Mouse (Mus musculus) C2C12 (cell line): ENCODE measurements at regions not wholly inside any gene's neighbourhood (a gene's known extent, or its start where the extent isn't known, plus 50 kb on each side); places are given as distances from the start of the nearest gene placed in this dataset.
A peak's percentile ranks its signal among the peaks of the same experiment; 100 is the strongest.

Source experiments
- H3K27me3 ChIP-seq: one replicate; pipeline ENCODE4 v1.6.1; 2011; ENCODE audit not compliant: control insufficient read depth, insufficient read depth, insufficient read length
- H3K36me3 ChIP-seq: one replicate; pipeline ENCODE4 v1.6.1; 2011; ENCODE audit not compliant: control insufficient read depth, insufficient read depth
- H3K4me3 ChIP-seq: one replicate; pipeline ENCODE4 v1.5.1; 2011; ENCODE audit warnings: mild to moderate bottlenecking, control low read depth; ENCODE audit not compliant: poor library complexity, insufficient read depth, severe bottlenecking
- H3K79me2 ChIP-seq: one replicate; pipeline ENCODE4 v1.6.1; 2011; ENCODE audit not compliant: control insufficient read depth, insufficient read depth
- H3K79me3 ChIP-seq: one replicate; pipeline ENCODE4 v1.6.1; 2011; ENCODE audit warnings: low read depth, control low read depth
- H3ac ChIP-seq: one replicate; pipeline ENCODE3; 2011; ENCODE audit warnings: low read depth; ENCODE audit not compliant: control insufficient read depth, insufficient read length
- CEBPB ChIP-seq: IDR thresholded peaks from one replicate; pipeline ENCODE4 v1.6.1; 2011; ENCODE audit warnings: low read depth, mild to moderate bottlenecking, control low read depth, moderate library complexity
- CTCF ChIP-seq: IDR thresholded peaks from one replicate; pipeline ENCODE4 v1.5.1; 2011; ENCODE audit not compliant: control insufficient read depth, insufficient read depth, insufficient read length
- FOSL1 ChIP-seq: IDR thresholded peaks from one replicate; pipeline ENCODE4 v1.8.0; 2011; ENCODE audit warnings: mild to moderate bottlenecking, low read length; ENCODE audit not compliant: poor library complexity, insufficient read depth, severe bottlenecking
- MAX ChIP-seq: IDR thresholded peaks from one replicate; pipeline ENCODE4 v1.6.1; 2011; ENCODE audit warnings: mild to moderate bottlenecking, control low read depth
- MYOD1 ChIP-seq: IDR thresholded peaks from one replicate; pipeline ENCODE4 v1.6.1; 2011; ENCODE audit warnings: low read depth; ENCODE audit not compliant: control insufficient read depth, insufficient read length
- MYOG ChIP-seq: IDR thresholded peaks from one replicate; pipeline ENCODE4 v1.6.1; 2011; ENCODE audit not compliant: control insufficient read depth, insufficient read length; ENCODE audit errors: extremely low read depth
- USF1 ChIP-seq: IDR thresholded peaks from one replicate; pipeline ENCODE4 v1.6.1; 2011; ENCODE audit warnings: low read depth, mild to moderate bottlenecking, control low read depth, moderate library complexity

GRCm38 (mm10) chr6:117237096-117237495 lies 68.8 kb downstream of the Cxcl12 start:
- no peaks in the 10 kb centered on the region for H3K36me3 ChIP-seq

GRCm38 (mm10) chr6:117241206-117241605 lies 72.9 kb downstream of the Cxcl12 start:
- no peak overlapping the region for H3K4me3 ChIP-seq
- no peaks in the 10 kb centered on the region for H3K36me3 ChIP-seq
- no peaks in the 10 kb centered on the region for H3K27me3 ChIP-seq
- H3ac ChIP-seq: no peak overlapping the region
- H3K79me3 ChIP-seq: no peaks in the 10 kb centered on the region
- no peaks in the 10 kb centered on the region for H3K79me2 ChIP-seq
- TF ChIP-seq FOSL1 (no peak), MAX (no peak), USF1 (no peak), MYOG (no peak), CTCF (no peak), MYOD1 (no peak), CEBPB (no peak)

More at GRCm38 (mm10) chr6:117237096-117237495, 68.8 kb downstream of the Cxcl12 start:
- no peak overlapping the region for H3K4me3 ChIP-seq
- TF ChIP-seq CEBPB (no peak), FOSL1 (no peak), CTCF (no peak), USF1 (no peak), MYOD1 (no peak), MAX (no peak), MYOG (no peak)
- H3ac ChIP-seq: no peak overlapping the region
- H3K79me2 ChIP-seq: no peaks in the 10 kb centered on the region
- H3K79me3 ChIP-seq: no peaks in the 10 kb centered on the region
- H3K27me3 ChIP-seq: no peaks in the 10 kb centered on the region

GRCm38 (mm10) chr6:117245398-117245797 lies 77.1 kb downstream of the Cxcl12 start:
- Histone ChIP-seq H3K79me2 (no peaks in the 10 kb centered on the region), H3K36me3 (no peaks in the 10 kb centered on the region), H3K79me3 (no peaks in the 10 kb centered on the region), H3K27me3 (no peaks in the 10 kb centered on the region), H3ac (no peak overlapping the region), H3K4me3 (no peak overlapping the region)
- TF ChIP-seq MAX: no peak
- no peak for TF ChIP-seq CTCF
- no peak for TF ChIP-seq FOSL1
- TF ChIP-seq CEBPB: no peak
- no peak for TF ChIP-seq USF1
- TF ChIP-seq MYOG: no peak
- TF ChIP-seq MYOD1: no peak

GRCm38 (mm10) chr6:117245849-117246248 lies 77.5 kb downstream of the Cxcl12 start:
- H3K27me3 ChIP-seq: no peaks in the 10 kb centered on the region
- no peak overlapping the region for H3ac ChIP-seq
- no peaks in the 10 kb centered on the region for H3K79me2 ChIP-seq
- no peaks in the 10 kb centered on the region for H3K79me3 ChIP-seq
- TF ChIP-seq FOSL1 (no peak), USF1 (no peak), CTCF (no peak), MAX (no peak), MYOG (no peak), MYOD1 (no peak), CEBPB (no peak)
- no peak overlapping the region for H3K4me3 ChIP-seq
- H3K36me3 ChIP-seq: no peaks in the 10 kb centered on the region

DNA sequence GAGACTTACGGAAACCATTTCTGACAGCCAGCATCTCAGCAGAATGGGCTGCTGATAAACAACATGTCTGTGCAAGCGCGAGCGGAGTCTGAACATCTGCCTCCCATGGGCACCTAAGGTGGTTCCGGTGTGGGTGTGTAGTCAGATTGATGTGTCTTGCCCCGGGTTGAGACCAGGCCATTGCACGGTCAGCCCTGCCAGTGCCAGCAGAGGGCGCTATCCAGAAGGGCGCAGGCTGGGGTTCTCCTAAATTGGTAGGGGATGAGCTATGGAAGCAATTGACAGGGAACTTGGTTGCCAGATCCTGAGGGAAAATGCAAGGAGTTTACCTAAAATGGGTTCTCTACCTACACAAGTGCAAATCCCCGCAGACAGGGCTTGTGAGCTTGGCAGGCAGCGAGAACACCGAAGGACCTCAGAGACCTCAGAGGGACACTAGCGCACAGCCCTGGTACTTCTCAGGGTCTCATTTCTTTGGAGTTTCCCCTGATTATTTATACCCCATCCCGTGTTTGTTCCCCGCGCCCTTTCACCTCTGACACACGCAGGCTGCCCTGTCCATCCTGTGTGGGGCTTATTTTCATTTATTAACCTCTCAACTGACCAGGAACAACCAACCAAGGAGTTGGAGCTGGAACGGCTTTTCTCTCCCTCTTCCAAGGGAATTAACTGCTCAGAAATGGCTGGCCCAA lies 81.0 kb downstream of the Cxcl12 start:
- no peaks in the 10 kb centered on the region for H3K79me2 ChIP-seq
- H3K36me3 ChIP-seq: no peaks in the 10 kb centered on the region
- TF ChIP-seq USF1 (no peak), CEBPB (no peak), FOSL1 (no peak), CTCF (peak; percentile 4)
- no peak overlapping the region for H3ac ChIP-seq
- no peaks in the 10 kb centered on the region for H3K79me3 ChIP-seq
- no peaks in the 10 kb centered on the region for H3K27me3 ChIP-seq
- no peak overlapping the region for H3K4me3 ChIP-seq

GRCm38 (mm10) chr6:117250051-117250450 lies 81.7 kb downstream of the Cxcl12 start:
- no peak overlapping the region for H3K4me3 ChIP-seq
- H3K79me2 ChIP-seq: no peaks in the 10 kb centered on the region
- H3K79me3 ChIP-seq: no peaks in the 10 kb centered on the region
- H3K27me3 ChIP-seq: no peaks in the 10 kb centered on the region
- H3ac ChIP-seq: no peak overlapping the region
- TF ChIP-seq MAX: no peak
- no peaks in the 10 kb centered on the region for H3K36me3 ChIP-seq
